Mouse (Mus musculus) heart, postnatal 36 days (tissue): ENCODE results near the gene Prrt2. TPM values are rescaled to one million over a fixed set of nuclear protein-coding genes. Genes with fewer than 3 reads are reported as not detected.

Experiments used
- DNase-seq, 2 experiments: peaks; one replicate each; pipeline ENCODE4 v3.0.0; 2021 to 2022
- intact Hi-C: fragments of 180-260 bp; cut with DNase I; formaldehyde crosslinking; loops from one replicate; pipeline ENCODE4 v1.15.1; 2025
- total RNA-seq, 2 experiments: library from RNA; stranded (reverse); gene quantifications; 2 replicates each; pipeline ENCODE4 v1.2.3; 2021

Prrt2 gene
- total RNA-seq, 2 experiments from 2014 or later, result 0.57 to 1.2 TPM

DNA sequence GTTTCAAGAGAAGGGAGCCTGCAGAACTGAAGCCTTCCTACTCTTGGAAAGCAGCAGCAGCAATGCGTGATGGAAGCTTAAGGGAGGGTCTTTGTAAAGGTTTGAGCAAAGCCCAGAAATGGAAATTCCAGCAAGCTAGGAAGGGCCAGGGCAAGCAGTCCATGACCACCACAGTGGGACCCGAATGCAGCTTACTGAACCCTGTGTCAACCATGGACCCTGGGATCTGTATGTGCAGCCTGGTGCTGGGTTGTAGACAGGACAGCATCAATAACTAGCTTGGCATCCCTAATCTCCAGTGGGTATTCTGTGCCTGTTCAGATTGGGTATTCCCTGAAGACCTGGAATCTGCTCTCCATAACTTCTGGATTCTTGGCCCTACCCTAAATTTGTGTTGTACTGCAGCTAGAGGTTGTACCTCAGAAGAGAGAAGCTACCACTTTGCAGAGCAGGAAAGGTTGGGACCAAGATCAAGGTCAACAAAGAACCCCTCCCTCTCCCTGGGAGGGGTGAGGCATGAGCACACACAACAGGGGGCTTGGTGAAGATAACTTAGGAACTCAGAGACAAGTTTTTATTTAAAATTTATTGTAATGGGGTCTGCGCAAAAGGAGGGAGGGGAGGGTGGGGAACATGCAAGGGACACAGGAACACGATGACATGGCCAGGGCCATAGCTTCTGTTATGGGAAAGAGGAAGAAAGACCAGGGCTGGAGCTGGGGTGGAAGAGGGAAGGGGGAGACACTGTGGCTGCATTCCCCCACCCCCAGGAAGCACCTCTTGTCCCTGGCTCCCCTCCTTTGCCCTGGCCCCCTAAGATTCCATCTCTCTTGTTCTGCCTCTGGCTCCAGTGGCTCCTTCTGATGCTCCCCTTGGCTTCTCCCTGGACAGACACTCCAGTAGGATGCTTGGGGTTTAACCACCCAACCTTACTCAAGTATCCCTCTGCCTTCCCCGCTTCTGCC is 834 bp upstream of the Prrt2 start:
- DNase-seq, result no peak
- intact Hi-C loops, result loop anchor here (10.0 kb wide), 1 partner anchor 453 kb away; the partner anchor contains the start of gene Fbrs

DNA sequence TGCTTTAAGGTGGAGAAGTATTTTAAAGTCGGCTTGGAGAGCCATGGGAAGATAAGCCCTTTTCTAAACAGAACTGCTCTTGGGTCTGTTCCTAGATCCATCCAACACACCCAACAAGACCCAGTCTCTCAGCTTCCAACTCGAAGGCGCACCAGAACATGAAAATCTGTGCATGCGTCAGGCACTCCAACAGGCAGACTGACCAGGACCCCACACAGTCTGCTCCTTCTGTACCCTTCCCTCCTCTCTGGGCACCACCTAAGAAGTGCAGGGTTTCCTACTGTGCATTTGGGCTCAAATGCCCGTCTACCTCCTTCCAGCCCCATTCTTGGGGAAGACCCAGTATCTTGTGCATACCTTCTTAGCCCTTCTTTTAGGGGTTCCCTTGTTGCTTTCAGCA is 520 bp downstream of the Prrt2 start:
- no peak for DNase-seq
- intact Hi-C loops, result loop anchor here (10.0 kb wide), 1 partner anchor 454 kb away; the partner anchor contains the start of gene Fbrs

DNA sequence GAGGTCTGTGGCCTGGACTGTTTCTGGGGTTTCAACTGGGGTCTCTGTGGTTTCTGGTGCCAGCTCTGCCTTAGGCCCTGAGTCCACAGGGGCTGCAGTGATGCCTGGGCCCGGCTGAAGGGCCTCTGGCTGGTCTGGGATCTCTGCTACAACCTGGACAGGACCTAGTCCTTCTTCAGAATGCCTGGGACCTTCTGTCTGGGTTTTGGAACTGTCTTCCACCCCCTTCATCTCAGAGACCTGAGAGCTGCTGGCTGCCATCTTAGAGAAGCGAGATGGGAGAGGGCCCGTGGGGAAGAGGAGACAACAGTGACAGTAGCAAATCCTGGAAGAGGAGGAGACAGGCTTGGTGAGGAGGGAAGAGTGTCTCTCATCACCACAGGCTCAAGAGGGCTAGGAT is 980 bp downstream of the Prrt2 start:
- intact Hi-C loops, result loop anchor here (10.0 kb wide), 1 partner anchor 455 kb away; the partner anchor contains the start of gene Fbrs
- no peak for DNase-seq

DNA sequence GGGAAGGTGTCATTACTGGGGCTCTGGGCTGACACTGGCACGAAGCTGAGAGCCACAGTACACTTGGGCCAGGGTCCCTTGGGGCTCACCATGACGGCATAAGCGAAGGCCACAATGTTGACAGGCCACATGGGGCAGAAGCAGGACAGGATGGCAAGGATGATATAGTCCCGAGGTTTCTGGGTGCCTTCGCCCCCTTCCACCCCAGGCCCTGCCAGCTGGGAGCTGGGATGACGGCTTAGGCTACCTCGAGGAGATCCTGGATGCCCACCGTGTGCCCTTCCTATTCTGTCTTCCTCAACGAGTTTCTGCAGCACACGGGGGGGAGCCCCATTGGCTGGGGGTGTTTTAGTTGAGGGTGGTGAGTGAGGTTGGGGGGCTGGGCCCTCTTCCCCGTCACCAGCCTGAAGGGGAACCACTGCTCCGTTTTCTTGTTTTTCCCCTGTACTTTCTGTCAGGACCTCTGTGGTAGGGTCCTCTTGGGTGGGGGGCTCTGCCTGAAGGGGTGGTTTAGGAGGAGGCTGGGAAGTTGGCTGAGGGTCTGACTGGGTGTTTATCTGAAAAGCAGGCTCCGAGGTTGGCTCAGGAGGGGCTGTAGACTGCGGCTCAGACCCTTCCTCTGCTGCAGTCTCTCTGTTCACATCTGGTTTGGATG is 1.6 kb downstream of the Prrt2 start:
- DNase-seq, result no peak
- intact Hi-C loops, result no loop called here

DNA sequence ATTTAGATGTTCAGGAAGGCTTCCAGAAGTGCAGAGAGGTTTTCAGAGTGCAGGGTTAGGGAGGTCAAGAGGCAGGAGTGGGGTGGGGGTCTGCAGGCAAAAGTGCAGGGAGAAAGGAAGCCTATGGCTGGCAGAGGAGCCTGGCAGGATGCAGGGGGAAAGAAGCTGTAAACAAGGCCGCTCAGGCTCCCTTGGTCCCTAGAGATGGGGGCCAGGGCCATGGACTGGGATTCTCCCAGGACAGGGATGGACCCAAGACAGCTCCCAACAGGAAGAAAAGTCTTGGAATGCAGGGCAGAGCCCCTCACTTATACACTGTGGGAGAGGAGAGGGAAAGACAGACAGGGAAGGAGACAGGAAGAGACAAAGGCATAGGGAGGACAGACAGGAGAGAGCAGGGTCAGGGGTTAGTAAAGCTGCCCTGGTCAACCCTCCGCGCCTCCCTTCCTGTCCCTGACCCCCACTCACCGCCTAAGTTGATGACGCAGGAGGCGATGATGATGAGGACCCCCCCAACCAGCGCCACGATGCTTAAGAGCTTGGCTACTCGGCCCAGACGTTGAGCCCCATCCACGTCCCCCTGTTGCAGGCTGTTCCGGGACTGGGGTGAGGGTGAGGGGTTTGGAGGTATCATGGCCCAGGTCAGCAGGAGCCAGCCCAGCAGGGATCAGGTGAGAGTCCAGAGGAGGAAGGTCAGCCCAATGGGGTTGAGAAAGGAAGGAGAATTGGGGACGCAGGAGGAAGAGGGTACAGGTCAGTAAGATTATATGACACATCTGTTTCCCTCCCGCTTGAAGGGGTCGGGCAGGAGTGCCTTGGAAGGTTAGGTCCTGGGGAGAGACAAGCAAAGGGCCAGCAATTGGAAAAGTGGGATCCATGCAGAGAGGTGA is 2.4 kb downstream of the Prrt2 start:
- intact Hi-C loops, result no loop called here
- DNase-seq, result no peak

DNA sequence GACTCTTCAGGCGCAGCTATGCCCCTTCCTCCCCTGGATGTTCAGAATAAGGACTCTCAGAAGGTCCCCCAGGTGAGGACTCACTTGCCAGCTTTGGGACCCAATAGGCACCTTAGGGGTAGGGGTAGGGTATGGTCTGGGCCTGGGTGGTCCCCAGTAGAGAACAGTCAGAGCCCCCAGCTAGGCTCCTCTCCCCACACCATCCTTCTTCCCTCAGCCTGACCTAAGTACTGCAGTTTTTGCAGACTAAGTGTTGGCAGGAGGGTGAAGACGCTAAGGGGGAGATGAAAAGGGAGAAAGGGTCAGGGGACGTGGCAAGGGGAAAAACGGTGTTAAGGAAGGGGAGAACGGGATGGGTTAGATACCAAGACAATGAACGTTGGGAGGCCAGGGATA is 3.1 kb downstream of the Prrt2 start:
- intact Hi-C loops, result loop anchor here (1.0 kb wide), 1 partner anchor 7 kb away; no protein-coding TSS in a partner anchor
- DNase-seq, result no peak

DNA sequence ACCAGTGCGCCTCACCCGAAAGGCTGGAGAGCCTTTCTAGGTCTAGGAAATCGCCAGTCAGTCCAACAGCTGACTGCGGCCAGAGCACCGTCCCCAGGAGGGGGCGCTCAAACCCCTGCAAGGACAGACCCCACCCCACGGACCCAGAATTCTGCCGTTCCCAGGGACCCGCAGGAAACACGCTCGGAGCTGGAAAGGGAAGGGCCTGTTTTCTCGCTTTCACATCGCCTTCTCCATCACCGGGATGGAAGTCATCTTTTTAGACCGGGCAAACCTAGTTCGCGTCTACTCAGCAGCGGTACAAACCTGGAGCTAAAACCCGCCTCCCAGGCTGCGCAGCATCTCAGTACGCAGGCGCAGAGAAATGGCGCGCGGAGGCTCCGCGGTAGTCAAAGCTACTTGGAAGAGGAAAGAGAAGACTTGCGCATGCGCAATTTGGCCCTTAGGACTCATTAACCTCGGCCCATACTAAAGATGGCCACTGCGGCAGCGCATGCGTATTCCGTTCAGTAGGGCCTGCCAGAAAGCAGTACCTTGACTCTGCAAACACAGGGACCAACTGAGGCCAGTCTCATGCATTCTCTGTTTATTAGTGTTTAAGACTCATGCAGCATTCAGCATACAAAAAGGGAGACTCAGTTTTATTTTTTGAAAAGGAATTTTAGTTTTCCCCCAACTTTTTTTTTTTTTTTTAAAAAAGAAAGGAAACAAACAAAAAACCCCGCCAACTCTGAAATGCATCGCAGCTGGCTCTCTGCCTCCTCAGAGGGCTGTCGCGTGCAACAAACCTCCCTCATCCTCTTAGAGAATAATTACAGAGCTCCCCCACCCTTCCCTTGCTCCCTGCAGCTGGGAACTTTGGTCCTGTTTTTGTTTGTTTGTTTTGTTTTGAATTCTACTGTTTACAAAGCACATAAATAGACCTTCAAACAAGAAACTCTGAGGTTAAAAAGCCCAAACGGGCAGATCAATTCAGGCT is 3.8 kb downstream of the Prrt2 start, which contains the start of gene Pagr1a:
TSS of gene Pagr1a (minus strand) at position 382 of the 979 bp plus-strand sequence.
- intact Hi-C loops, result loop anchor here (1.0 kb wide), 1 partner anchor 8 kb away; no protein-coding TSS in a partner anchor
- peak; percentile 94 to 99 for DNase-seq

DNA sequence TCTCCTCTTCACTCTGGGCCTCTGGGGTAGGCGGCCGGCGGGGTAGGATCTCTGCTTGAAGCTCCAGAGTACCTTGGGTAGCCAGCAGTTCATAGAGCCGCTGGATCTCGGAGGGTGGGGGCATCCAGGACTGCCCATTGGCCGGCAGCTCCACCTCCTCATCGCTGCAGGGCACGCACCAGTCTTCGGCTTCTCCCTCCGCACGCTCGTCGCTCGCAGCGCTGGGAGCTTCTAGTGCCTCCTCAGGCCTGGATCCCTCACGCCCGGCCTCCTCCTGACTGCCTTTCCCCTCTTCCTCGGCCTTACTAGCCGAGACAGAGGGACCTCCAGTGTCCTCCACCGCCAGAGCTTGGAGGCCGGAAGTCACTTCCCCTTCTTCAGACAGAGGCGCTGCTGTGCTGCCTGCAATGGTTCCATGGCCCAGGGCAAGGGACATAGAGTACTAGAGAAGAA is 4.5 kb downstream of the Prrt2 start:
- no peak for DNase-seq
- intact Hi-C loops, result no loop called here

DNA sequence TGATC is 4.7 kb downstream of the Prrt2 start, which contains the start of gene Pagr1b:
TSS of gene Pagr1b (minus strand) at position 4 of the 5 bp plus-strand sequence.
- DNase-seq, result no peak
- intact Hi-C loops, result no loop called here

DNA sequence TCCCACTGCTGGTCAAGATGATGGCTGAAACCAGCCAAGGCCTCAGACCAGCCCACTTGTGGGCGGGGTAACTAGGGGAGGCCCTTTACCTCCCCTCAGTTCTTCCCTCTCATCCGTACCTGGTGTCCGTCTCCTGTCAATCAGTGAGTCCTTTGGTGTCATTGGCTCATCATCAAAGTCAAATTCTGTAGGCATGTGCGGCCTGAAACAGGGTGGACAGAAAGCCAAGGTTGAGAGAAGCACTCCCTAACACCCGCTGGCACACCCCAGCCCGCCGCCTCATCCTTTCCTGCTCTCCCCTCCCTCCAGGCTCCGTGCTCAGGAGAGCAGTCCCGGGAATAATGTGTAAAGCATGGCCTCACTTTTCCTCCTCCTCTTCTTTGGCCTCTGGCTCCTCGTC is 4.9 kb downstream of the Prrt2 start:
- DNase-seq, result no peak
- intact Hi-C loops, result no loop called here

DNA sequence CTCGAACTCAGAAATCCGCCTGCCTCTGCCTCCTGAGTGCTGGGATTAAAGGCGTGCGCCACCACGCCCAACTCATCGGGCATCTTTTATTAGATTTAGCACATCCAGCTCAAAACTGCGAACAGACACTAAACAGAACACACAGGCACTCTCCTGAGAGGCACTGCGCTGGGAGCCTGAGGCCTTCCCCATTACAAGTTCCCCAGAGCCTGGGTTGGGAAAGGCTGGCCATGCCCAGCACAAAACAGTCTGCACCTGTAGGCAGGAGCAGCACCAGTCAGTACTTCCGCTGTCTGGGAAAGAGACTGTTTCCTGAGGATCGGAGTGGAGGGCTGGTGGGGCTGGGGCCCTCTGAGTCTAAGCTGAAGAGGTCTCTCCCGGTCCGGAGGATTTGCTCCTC is 6.0 kb downstream of the Prrt2 start:
- DNase-seq, result no peak
- intact Hi-C loops, result loop anchor here (2.0 kb wide), 1 partner anchor 38 kb away; the partner anchor contains the start of gene Cdiptos

DNA sequence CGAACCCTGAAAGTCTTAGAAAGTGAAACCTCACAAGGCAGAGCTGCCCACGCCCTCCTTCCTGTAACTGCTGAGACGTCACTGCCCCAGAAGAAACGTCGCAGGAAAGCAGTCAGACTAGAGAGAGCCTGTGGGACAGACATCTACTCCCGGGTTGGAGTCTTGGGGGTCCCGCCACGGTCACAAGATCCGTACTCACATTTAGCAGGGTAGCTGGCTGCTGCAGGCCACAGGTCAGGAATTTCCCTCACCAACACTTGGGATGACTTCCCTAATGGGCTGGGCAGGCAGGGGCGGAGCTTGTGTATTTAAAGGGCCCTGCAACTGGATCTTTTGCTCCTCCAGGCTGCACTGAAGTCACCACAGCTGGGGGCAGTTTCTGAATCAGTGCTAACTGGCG is 6.7 kb downstream of the Prrt2 start, which contains the start of gene Mvp:
TSS of gene Mvp (minus strand) at position 302 of the 400 bp plus-strand sequence.
- DNase-seq, result peak; percentile 77 to 82
- intact Hi-C loops, result loop anchor here (2.0 kb wide), 1 partner anchor 38 kb away; the partner anchor contains the start of gene Cdiptos

DNA sequence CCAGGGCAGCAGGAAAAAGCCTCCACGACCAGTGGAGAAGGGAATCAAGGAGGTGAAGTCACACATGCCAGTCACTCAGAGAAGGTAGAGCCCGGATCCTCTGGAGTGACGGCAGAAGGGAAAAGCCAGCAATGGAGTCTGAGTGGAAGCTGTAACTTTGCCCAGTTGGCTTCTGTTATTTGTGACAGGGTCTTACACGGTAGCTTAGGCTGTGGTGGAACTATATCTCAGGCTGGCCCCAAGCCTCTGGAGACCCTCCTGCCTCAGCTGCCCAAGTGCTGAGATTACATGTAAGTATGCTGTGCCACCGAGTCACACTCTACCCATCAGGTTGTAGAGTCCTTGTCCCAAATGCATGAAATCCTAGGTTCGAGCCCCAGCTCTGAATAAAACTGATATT is 7.6 kb downstream of the Prrt2 start:
- DNase-seq, result no peak
- intact Hi-C loops, result no loop called here

DNA sequence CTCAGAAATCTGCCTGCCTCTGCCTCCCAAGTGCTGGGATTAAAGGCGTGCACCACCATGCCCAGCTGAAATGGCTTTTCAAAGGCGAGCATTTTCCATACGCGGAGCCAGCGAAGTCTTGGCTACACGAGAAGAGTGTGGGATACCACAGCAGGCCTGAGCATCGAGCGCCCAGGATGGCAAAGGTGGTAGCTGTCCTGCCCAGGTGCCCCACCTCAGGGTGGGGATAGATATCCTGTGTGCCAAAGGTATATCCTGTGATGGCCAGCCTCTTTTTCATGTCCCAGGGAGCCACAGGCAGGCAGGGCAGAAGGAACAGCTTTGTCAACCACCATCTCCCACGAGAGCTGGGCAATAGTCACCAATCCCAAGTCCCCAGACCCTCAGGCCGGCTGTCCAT is 8.2 kb downstream of the Prrt2 start:
- intact Hi-C loops, result no loop called here
- DNase-seq, result no peak

DNA sequence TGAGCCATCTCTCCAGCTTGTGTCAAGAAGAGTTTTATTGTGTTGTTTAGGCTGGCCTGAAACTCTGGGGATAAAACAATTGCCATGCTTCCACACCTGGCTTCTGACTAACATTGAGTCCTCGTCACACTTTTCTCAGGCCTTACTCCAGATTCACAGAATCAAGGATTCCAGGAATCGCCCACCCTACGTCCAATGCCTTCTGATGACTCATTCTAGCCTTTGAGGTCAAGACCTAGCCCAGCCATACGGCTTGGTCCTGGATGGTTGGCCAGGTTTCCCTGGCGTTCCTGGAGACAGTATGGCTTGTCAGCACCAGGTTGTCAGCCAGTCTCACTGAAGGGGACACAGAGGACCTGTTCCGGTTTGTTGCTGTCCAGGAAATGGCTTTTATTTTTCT is 8.6 kb downstream of the Prrt2 start:
- DNase-seq, result no peak
- intact Hi-C loops, result no loop called here

DNA sequence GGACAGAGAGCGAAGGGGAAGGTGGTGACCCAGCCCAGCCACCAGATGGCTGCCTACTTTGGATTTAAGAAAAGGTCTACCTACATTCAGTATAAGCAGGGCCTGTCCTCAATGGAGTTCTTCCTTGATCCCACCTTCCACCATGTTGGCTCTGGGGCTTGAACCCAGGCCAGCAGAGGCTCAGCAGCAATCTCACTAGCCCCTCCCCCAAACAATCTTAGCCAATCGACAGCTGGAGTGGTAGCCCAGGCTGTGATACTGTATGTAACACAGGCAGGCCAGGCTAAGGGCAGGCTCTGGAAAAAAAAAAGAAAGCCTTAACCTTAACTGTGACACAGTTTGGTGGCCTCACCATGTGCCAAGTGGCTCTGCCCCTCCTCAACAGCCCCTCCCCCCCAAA is 9.3 kb downstream of the Prrt2 start:
- DNase-seq, result no peak
- intact Hi-C loops, result no loop called here

DNA sequence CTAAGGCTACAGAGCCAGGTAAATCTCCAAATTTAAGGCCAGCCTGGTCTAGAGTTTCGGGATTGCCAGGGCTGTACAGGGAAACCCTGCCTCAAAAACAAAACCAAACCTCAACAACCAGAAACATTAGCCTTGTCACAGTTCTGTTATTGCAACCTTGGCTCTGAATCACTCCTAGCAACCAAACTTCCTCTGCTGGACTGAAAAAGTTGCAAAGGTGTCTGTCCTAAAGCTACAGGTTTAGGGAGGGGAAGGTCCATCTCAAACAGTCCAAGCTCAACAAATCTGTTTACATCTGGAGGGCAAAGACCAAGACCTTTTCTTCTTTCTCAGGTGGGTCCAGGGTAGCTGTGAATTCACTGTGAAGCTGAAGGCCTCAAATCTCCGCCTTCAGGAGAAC is 10.0 kb downstream of the Prrt2 start:
- intact Hi-C loops, result no loop called here
- no peak for DNase-seq

DNA sequence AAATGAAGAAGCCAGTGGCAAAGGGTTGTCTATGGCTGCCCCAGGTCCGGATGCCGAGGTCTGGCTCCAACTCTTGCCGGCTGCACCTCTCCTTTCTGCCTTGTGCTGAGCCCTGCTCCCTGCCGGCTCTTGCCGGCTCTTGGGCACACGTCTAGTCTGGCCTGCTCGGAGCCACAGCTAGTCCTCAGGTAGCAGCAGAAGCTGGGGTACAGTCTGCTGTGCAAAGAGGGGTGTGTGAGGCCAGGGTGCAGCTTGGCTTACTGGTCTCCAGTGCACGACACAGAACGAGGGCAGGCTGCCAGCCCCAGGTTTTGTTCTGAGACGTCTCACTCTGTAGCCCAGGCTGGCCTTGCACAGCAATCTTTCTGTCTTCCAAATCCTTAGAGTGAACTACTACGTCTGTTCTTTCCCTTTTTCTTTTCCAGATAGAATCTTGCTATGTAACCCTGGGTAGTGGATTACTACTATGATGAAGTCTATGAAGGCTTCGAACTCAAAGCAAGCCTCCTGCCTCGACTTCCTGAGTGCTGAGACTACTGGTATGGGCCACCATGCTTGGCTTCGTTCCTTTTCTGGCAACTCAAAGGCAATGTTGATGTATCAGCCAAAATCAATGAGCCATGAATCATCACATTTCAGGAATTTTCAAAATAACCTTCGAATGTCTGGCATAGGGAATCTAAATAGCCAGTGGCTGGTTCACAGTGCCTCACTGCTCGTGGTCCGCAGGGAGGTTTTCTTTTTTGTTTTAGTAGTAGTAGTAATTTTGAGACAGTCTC is 11.5 kb downstream of the Prrt2 start:
- DNase-seq, result no peak
- intact Hi-C loops, result no loop called here
